Mouse (Mus musculus) stomach, postnatal 0 days (tissue): ENCODE data around the gene Pex6.

Experiments used
- CTCF ChIP-seq: IDR thresholded peaks from 2 replicates; pipeline ENCODE4 v1.5.1; 2016; ENCODE audit warnings: antibody characterized with exemption, low read depth, mild to moderate bottlenecking, moderate library complexity
- EP300 ChIP-seq: optimal IDR thresholded peaks from 2 replicates; pipeline ENCODE3; 2016; ENCODE audit warnings: antibody characterized with exemption

- TF ChIP-seq CTCF (no peak), EP300 (no peak)
Measured at GRCm38 (mm10) chr17:46703971-46704886, 7.0 kb upstream of the Pex6 start.
